Mouse (Mus musculus): ENCODE measurements around the gene Ppp1r14c.

The Ppp1r14c gene

DNA sequence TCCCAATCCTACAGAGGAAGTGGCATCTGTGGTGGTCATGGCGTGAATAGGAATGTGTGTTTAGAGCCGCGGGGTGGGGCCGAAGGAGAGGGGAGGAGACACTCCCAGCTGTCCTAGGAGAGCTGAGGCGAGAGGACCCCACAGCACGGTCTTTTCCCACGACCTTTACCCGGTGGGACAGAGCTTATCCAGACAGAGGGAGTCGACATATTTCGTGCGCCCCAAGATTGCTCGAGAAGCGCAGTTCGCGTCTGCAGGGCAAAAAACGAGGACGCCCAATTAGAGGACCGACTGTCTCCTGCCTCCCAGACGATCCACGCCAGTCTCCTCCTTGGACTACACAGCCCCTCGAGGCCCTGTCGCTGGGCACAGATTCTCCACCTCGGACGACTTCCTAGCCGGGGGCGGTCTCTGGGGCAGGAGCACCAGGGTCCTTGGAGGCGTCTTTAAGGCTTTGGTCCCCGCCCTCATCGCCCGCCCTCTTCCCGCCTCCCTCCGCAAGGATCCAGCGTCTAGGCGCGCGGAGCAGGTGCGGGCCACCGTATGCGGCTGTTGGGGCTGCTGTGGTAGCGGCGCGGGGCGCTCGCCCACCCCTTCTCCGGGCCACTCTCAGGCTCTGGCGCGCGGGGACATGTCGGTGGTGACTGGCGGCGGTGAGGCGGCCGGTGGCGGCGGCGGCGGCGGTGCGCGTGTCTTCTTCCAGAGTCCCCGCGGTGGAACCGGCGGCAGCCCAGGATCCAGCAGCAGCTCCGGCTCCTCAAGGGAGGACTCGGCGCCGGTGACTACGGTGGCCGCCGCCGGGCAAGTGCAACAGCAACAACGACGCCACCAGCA is at the start of gene Ppp1r14c:
Gene Ppp1r14c, plus strand, starts transcription at position 22 of the 834 bp plus-strand sequence.
- DNase-seq (ENCODE audit: low read depth in 2 of 2, low spot score in 2 of 2), result no peak

DNA sequence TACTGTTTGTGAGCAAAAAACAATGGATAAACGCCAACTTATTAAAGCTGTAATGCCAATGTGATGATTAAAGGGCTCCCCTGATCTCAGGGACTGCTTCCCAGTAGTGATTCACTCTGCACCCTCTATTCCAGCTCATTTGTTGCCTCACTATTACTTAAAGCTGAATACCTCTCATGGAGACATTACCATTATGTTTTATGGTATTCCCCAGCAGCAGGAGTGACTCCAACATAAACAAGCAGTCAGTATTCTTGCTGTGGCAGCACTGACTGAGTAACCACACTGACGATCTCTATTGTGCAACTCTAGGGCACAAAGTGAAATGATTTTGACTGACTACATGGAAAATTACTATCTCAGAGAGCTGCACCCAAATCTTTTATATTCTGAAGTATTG is 44.5 kb upstream of the Ppp1r14c start:
- DNase-seq (ENCODE audit: low read depth in 2 of 2, low spot score in 2 of 2), result no peak

DNA sequence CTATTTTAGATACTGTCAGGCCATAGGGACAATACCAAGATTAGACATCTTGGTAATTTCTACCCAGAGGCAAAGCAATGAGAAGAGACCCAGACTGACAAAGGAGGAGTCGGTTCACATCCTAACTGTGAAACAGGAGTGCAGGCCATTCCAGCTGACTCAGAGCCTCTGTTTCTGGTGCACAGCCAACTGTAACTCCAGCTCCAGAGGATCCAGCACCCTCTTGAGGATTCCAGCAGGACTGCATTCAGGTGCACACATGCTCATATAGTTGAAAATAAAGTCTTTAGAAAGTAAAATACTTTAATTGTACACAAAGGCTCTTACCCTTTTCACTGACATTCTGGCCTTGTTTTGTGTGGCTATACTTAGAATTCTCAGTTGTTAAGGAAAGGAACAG is 40.4 kb upstream of the Ppp1r14c start:
- no peak for DNase-seq (ENCODE audit: low read depth in 2 of 2, low spot score in 2 of 2)

DNA sequence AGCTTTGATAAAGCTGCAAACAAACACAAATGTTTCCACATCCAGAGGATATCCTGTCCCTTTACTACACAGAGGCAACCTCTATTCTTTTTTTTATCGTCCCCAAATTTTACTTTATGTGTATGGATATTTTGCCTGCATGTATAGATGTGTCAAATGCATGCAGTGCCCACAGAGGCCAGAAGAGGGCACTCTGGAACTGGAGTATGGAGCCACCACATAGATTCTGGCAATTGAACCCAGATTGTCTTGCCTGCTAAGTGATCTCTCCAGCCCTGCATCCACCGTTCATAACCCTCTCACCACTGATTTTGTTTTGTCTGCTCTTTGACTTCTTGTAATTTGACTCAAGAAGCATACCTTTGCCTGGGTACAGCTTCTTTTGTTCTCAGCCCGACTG is 33.0 kb upstream of the Ppp1r14c start:
- DNase-seq (ENCODE audit: low read depth in 2 of 2, low spot score in 2 of 2), result peak; percentile 7 to 14

DNA sequence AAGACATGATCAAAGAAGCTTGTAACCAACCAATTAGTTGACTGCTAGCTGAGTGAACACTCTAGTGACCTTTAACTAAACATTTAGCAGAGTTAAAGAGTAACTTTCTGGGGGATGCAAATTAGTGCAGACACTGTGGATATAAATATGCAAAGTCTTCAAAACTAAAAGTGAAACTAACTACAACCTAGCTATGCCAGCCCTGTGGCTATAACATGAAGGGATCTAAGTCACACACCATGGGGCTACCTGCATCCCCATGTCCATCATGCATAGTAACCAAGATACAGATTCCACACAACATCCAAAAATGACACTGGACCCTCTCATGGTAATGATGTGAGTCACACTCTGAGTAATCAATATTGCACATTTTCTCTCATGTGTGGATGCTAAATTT is 31.3 kb upstream of the Ppp1r14c start:
- DNase-seq (ENCODE audit: low read depth in 2 of 2, low spot score in 2 of 2), result no peak

DNA sequence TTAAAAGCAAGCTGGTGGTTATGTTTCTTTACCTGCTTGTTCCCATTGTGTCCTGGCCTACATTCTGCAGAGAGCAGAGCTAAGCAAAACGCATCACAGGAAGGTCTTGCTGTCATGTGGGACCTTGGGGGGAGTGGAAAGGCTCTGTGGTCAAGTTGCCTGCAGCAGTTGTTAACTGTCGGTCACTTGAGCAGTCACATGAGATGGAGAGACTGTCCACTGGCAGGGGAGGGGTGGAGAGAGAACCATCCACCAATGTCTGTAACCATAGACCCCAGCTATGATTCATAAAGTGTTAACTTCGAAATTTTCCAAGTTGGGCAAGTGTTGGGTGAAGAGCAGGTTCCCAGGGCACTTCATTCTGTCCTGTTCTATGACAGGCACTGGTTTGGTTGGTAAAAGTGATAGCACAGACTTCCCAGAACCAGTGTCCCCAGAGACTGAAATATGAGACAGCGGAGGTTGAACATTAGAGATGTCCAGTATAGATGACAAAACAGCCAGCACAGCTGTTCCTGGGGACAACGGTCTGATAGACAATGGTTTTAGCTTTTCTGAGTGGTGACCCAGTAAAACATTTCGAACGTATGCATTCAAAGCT is 29.0 kb upstream of the Ppp1r14c start:
- no peak for DNase-seq (ENCODE audit: low read depth in 2 of 2, low spot score in 2 of 2)

DNA sequence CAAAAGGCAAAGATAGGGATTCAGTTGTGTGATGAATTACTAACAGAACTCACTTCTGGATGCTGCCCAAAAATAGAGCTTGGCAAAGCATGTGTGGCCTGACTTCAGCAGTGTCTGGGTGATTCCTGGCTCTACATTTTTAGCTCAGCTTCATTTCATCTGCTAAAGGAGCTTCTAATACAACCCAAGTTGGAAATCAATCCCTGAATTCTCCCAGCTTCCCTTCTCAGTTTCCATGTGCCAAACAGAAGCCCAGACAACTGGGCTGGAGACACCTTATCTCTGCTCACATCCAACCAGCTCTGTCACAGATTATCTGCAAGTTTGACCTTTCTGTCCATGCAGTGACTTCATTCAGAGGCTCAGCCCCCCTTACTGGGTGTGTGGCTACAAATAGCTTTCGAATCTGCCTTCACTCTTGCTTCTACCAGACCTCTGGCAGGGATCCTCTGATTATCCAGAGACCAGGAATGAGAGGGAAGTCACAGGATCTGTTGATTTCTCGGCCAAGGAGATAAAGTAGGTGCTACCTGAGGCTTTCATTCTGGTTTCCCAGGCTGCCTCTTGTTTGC is 28.4 kb upstream of the Ppp1r14c start:
- no peak for DNase-seq (ENCODE audit: low read depth in 2 of 2, low spot score in 2 of 2)

DNA sequence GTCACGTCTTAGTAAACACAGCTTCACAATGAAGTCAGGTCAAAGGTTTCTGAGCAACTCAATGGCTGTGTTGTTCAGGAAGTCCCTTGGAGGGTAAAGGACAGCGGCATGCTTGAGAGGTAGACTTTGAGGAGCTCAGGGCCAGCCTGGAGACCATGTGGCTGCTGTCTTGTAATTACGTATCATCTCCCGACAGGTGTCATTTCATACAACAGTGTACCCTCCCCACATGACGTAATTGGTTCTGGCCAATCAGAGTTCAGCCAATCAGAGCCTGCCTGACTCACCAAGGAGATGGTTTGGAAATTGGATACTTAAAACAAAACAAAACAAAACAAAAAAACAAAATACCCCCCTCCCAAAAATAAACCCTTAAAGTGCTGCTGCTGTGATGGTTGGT is 20.2 kb upstream of the Ppp1r14c start:
- DNase-seq (ENCODE audit: low read depth in 2 of 2, low spot score in 2 of 2), result no peak

DNA sequence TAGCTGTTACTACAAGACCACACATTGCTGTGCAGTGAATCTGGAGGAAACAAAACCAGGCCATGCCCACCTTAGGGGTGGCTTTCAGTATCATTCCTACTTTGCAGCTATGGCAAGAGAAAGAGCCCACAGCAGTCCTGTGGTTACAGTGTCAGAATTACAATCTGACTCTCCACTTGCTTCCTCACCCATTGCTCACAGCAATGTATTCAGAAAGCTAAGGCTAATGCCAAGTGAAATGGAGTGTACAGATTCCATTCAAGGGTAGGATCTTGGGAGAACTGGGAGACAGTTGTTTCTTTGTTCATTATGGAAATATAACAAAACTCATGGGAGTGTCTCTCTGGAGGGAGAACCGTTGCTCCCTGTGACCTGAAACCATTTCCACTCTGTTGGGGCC is 6.3 kb upstream of the Ppp1r14c start:
- no peak for DNase-seq (ENCODE audit: low read depth in 2 of 2, low spot score in 2 of 2)

DNA sequence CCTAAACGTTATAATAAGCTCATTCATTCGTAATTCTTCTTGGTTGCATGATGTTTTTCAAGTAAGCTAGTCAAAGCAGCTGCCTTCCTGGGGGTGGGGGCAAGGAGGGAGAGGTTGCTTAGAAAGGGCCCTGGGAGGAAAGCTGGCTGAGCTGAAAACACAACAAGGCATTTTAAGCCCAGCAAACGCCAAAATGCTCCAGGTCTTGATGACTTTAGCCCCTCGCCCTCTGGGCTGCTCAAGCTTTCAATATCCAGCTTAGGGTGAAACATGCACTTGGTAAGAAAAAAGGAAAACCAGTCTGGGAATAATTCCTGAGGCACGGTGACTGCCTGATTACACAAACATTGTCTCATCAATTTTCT is 204 bp upstream of the Ppp1r14c start:
- no peak for DNase-seq (ENCODE audit: low read depth in 2 of 2, low spot score in 2 of 2)

DNA sequence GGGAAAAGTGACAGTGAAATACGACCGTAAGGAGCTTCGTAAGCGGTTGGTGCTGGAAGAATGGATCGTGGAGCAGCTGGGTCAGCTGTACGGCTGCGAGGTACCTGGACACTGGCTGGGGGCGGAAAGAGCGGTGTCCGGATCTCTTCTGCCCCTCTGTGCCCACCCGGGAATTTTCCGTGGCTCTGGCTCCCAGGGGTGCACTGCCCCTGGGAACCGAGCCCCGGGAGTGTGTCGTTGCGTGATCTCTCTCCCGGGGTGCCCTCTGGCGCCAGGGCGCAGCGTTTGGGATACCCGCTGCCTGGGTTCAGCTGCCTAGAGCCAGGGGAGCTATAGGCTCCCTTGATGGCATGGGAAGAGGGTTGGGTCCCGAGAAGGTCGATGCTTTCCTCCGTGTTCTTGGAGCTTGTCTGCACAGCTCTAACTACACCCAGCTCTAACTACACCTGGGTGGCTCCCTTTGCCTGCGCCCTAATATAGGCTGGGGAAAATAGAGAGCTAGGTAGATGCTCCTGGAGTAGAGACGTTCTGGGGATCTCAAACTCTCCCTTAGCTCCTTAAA is 1.1 kb downstream of the Ppp1r14c start:
- no peak for DNase-seq (ENCODE audit: low read depth in 2 of 2, low spot score in 2 of 2)

DNA sequence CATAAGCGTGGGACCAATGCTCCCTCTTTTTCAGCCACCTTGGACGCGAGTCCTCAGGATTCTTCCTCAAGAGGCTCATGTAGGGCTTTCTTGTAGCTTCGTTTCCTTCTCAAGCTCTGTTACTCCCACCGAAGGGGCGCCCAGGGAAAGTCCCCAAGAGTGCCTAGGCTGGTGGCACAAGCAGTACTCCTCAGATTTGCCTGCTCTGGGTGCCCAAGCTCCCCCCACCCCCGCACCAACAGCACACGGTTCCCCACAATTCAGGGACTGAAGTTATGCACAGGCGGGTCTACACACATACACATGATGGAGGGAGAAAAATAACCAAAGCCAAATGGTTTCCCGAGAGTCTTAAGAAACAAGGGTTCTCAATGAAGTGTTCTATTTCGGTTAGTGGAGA is 1.6 kb downstream of the Ppp1r14c start:
- no peak for DNase-seq (ENCODE audit: low read depth in 2 of 2, low spot score in 2 of 2)

DNA sequence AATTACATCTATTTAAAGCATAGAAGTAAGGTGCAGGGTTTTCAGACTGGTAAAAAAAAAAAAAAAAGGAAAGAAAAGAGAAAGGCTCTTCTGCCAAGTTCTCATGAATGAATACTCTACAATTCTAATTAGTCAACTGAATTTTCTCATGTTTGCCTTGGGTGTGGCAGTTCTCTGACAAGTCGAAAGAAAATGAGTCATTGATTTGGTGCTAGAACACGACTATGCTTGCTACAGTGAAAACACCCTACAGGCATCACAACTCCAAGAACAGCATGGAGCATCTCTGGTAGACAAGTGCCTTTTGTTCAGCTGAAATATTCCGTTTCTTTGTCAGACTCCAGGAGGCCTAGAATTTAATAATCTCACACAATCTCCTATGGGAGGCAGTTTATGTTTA is 17.3 kb downstream of the Ppp1r14c start:
- no peak for DNase-seq (ENCODE audit: low read depth in 2 of 2, low spot score in 2 of 2)

DNA sequence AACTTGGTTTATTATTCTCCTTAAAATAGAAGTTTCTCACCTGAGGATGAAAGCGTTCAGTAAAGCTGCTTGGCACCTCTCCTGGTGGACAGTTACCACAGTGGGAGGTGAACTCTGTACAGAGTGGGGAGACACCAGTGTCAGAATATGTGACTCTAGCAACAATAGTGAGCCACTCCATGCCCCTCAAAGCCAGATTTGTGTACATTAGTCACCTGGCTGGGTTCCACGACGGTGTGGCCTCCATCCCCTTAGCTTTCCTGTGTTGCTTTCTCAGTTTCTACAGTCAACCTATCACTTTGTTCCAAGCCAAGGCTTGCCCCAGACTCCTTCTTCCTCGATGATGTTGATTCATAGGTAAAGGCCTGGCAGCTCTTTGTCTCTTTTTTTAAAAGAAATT is 26.4 kb downstream of the Ppp1r14c start:
- DNase-seq (ENCODE audit: low read depth in 2 of 2, low spot score in 2 of 2), result no peak

DNA sequence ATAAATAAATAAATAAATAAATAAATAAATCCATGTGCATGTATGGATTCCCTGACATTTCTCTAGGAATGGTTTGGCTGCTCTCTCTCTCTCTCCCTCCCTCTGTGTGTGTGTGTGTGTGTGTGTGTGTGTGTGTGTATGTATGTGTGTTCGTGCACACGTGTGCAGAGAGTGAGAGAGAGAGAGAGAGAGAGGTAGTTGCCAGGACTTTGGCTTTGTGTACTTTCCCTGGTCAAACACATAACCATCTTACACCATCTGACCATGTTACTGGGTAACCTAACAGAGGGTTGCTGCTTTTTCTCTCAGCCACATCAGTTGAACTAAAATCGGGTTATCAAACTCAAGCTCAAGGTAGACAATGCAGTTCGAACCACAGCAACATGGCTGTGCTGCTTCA is 27.7 kb downstream of the Ppp1r14c start:
- DNase-seq (ENCODE audit: low read depth in 2 of 2, low spot score in 2 of 2), result no peak

DNA sequence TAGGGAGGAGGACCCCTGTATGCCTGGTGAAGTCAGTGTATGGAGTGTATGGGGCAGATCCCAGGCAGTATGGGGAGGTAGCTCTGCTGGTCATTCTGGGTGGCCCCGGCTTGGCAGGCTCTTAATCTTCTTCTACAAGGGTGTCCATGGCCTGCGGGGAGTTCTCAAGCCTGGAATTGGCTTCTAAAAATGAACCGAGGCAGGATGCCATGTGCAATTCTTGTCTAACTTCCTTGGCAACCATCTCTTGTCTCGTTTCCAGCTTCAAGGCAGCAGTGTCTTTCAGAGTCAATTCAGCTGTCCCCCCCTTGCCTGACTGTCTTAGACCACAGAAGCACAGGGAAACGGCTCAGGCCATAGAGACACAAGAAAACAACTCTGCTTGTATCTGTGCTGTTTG is 28.3 kb downstream of the Ppp1r14c start:
- DNase-seq (ENCODE audit: low read depth in 2 of 2, low spot score in 2 of 2), result no peak

DNA sequence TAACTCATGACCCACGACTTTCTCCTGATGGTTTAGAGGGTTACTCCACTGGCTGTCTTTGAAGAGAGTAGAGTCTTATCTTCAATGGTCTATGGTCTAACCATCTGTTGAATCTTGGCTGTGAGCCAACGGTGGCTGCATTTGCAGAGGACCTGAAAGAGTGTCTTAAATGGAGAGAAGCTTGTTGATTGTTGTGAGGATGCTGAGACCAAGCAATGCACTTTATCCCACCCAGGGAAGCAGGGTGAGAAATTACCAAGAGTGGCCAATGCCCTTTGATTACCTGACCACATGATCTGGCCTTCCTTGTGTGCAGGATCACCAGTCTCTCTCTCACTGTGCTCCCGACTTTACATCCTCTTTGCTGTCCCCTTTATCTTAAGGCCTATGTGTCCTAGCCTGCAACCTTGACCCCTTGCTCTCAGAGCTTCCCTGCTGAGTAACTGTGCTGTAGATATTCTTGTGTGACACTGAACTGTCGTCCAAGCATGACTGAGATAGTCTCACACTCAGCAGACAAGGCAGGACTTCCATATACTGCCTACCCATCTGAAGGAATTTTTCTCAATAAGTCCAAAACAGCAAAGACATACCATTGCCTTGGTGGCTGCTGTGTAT is 28.9 kb downstream of the Ppp1r14c start:
- DNase-seq (ENCODE audit: low read depth in 2 of 2, low spot score in 2 of 2), result no peak

DNA sequence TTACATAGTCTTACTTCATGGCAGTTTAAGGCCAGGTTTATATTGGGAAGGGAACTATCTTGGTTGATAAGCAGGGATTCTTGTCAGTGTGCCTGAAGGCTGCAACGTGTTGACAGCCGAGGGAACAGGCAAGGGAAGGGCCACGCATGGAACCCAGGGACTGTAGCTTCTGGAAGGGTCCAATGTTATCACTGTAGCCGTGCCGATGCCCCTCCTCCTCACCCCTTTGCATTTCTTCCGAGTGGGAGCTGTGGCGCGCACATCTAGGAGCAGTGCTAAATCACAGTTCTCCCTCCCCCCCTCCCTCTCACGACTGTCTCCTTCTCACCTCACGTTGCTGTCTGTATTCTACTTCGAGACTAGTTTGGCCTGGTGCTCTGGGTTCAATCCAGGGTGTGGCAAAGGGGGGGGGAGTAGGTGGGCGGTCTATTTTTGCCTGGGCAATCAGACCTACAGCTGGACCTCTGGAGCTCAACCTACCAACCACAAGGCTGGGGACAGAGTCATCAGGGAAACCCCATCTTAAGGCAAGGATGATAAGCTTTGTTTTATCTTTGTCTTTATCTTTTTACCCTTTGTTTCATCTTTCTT is 29.6 kb downstream of the Ppp1r14c start:
- no peak for DNase-seq (ENCODE audit: low read depth in 2 of 2, low spot score in 2 of 2)

DNA sequence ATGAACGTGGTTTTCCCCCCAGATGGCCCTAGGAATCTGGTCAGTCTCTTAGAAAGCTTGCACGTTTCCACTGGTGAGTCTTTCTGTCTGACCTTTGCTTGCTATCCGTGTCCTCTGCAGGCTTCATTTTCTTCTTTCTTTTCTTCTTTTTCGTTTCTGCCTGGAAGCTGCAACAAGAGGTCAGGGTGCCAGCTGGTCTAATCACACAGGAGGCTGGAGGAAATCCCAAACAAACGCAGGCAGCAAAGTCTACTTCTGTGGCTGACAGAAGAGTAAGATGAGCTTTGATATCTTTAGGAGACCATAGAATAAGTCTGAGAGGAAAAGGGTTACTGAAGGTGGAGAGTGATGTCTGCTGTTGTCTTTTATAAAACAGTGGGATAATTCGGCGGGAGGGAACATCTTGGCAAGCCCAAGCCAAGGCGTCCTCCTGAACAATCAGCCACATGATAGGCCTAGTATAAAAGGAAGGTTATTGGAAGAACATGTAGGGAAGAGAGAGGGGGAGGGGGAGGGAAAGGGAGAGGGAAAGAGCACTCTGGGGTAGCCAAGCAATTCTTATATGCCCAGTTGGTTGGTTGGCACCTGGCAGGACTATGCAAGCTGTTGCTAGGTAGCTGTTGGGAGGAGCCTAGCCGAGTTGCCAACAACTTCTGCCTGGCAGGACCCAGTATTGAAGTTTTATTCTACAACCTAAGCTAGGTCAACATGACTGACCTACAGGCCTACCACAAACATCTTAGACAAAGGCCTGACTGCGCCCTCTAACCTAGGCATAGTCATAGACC is 30.3 kb downstream of the Ppp1r14c start:
- DNase-seq (ENCODE audit: low read depth in 2 of 2, low spot score in 2 of 2), result no peak

DNA sequence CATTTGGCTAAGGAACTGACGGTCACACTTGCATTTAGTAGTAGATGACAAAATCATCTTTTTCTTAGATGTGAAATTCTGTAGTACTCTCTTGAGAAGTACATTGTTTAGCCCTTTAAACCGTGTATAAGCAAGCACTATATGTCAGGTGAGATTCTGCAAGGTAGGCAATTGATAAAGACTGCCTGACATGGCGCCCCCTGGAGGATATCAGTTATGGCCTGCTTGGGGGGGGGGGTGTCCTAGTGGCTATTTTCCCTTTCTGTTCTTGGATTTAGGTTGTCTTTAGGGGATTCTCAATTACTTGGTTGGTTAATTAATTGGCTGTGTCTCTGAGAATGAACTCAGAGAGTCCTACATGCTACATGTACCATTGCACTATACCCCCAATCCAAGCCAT is 31.5 kb downstream of the Ppp1r14c start:
- no peak for DNase-seq (ENCODE audit: low read depth in 2 of 2, low spot score in 2 of 2)

DNA sequence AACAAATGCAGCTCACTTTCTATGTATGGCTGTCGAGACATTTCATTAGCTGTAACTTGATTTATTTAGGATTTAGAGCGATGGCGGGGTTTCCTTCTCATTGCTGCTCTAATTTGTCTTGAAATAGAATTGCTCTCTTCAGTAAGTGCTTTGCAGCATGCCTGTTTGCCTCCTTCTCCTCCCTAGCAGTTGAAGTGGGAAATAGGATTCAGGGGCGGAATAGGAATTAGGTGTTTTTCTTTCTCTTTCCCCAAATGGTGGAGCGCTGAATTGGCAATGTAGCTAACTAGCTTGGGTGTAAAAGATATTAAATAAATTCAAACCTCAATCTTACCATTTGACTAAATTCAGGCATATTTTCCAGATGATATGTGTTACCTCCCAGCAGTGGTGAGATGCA is 32.2 kb downstream of the Ppp1r14c start:
- DNase-seq (ENCODE audit: low read depth in 2 of 2, low spot score in 2 of 2), result no peak

Measured in CD8-positive naive resting alpha-beta T cell, adult 2 months (primary cell).